Mouse (Mus musculus): Measurements from ENCODE around the gene Zscan26.

GRCm38 (mm10) chr13:21495080-21495479, 41.5 kb upstream of the Zscan26 start, which contains the start of gene AK157302:
- TF ChIP-seq CTCF (IDR thresholded peaks at IDR 0.05; ENCODE audit: extremely low read depth, insufficient read length, insufficient replicate concordance, low read depth, low read length) (no peak), POLR2A (IDR thresholded peaks at IDR 0.05; ENCODE audit: low read depth, low read length) (no peak)

All from small intestine, adult 2 months (tissue).